Mouse (Mus musculus) testis, postnatal 10 days (tissue): ENCODE data around the gene Urod.

Experiments
- DNase-seq: peaks from one replicate; pipeline ENCODE4 v3.0.0; 2021; ENCODE audit warnings: low spot score

Gene Urod

DNA sequence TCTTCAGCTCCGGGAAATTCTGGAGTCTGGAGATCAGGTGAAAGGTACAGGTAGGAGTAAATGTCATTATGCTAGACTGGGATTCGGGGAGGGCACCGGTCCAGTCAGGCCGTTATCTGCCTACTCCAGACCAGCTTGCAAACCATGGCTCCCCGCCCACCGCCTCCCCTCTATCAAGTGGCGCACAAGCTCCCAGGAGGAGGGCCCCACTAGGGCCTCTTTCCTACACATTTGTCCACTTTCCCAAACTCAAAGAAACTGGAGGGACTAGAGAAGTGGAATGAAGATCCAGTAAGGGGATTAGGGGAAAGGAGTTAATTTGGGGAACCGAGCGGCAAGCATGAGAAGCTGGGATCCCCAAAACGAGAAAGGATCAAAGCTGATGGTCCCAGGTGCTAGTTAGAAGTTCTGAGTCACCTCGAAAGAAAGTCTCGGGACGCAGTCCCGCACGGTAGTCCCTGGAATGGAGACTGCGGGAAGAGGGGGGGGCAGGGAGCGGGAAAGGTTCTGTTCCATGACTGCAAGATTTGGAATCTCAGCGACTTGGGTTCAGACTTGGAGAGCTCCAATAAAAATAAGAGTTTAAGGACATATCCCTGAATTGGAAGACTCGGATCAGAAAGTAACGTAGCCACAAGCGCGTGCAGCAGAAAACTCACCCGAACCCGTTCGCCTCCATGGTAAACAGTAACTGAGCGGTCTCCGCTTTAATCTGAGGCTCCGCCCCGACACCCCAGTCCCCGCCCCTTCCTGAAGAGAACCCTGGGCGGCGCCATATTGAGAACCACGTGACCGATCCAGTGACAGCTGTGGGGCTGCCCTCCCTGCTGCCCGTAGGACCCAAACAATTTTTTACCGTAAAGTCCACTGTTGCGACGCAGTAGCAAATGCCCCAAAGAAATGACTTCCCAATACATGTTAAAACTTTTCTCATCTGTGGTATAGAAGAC is at the start of gene Urod:
Gene Urod, minus strand, starts transcription at position 742 of the 950 bp plus-strand sequence.
- peak; percentile 97 for DNase-seq

DNA sequence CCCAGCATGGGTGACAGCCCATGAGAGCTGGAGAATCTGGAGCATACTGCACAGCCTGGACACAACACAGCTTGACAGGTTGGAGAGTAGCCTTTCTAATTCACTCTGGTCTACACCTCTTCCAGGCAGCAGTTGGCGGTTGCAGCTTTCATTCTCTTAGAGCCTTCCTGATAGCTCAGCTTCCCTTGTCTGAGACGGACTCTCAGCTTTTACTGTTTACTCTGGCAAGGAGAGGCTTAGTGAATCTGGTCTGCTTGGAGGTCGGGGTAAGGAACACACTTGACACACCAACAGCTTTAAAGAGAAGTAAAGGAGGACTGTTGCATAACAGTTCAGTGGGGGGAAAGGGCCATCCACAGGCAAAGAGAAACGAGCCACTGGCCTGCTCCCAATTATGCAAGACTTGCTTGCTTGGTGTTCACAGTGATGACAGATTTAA is 47.1 kb upstream of the Urod start:
- DNase-seq = no peak

DNA sequence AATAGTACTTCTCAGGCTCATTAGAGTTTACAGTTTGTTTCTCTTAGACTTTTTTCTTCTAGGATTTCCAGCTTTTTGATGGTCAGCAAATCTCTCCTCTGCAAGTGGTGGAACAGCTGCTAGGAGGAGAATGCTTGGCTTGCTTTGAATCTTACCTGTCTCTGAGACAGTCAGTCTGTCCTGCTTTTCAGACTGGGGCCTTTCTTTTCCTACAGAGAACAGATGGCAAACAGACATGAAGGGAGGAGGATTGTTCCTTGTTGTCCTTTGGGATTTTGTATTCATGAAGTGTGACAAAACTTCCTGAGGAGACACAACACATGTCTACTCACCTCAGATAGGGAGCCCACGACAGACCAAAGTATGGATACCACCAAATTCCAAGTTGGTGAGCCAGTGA is 46.6 kb upstream of the Urod start:
- DNase-seq = no peak

GRCm38 (mm10) chr4:117039925-117040687 is 45.9 kb upstream of the Urod start:
- DNase-seq = no peak

- no peak for DNase-seq
Observed at GRCm38 (mm10) chr4:117031105-117031504, 36.9 kb upstream of the Urod start.

GRCm38 (mm10) chr4:117023469-117023868 is 29.3 kb upstream of the Urod start:
- no peak for DNase-seq

- DNase-seq = peak; percentile 91
Observed at GRCm38 (mm10) chr4:117019206-117020134, 25.3 kb upstream of the Urod start, which contains the start of gene Eif2b3. Gene Eif2b3, plus strand, starts transcription at chr4:117019402.

GRCm38 (mm10) chr4:117018327-117018726 is 24.1 kb upstream of the Urod start:
- DNase-seq = no peak

DNA sequence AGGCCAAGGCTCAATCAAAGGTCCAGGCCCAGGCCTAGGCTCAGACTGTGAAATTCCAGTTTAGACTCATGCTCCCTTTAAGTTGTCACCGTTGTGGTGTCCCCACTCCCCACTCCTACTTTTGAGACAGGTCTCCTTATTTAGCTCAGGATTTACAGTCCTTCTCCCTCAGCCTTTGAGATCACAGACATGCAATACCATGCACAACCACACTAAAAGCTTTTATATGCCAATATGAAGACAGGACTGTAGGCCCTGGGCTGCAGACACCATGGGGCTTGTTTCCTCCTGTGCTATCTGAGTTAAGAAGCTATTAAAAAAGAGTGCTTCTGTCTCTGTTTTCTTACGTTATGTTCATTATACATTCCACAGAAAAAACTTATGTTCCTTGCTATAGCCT is 23.5 kb upstream of the Urod start:
- DNase-seq = no peak

- no peak for DNase-seq
Observed at GRCm38 (mm10) chr4:117014901-117015415, 20.7 kb upstream of the Urod start.

DNA sequence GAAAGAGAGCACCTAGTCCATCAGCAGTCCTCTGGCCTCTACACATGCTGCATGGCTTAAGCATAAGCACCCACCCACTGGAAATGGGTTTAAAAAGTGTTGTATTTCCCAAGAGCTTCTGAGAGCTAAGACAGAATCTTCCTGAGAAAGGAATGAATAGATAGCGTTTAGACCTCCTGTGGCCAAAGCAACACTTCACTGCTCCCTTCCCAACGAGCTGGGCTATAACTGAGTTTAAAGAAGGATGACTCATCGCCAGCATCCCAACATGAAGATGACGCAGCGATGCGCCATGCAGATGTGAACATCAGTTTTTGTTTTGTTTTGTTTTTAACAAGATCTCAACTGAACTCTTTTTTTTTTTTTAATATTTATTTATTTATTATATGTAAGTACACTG is 19.4 kb upstream of the Urod start:
- DNase-seq = no peak

DNA sequence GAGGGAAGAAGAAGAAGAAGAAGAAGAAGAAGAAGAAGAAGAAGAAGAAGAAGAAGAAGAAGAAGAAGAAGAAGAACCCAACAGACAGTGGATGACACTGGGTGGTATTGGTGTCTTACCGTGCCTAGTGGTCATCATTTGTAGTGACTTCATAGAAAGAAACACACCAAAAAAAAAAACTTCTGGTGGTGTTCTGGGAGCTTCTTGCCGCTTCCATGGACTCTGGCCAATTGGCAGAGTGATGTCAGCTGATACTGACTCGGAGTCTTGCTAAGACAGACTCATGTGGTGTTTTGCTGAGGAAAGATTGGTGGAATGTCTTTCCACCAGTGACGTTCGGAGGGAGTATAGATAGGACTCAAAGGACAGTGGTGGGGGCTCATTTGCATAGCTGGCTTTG is 16.0 kb upstream of the Urod start:
- no peak for DNase-seq

GRCm38 (mm10) chr4:117007058-117007457 is 12.8 kb upstream of the Urod start:
- DNase-seq = no peak

DNA sequence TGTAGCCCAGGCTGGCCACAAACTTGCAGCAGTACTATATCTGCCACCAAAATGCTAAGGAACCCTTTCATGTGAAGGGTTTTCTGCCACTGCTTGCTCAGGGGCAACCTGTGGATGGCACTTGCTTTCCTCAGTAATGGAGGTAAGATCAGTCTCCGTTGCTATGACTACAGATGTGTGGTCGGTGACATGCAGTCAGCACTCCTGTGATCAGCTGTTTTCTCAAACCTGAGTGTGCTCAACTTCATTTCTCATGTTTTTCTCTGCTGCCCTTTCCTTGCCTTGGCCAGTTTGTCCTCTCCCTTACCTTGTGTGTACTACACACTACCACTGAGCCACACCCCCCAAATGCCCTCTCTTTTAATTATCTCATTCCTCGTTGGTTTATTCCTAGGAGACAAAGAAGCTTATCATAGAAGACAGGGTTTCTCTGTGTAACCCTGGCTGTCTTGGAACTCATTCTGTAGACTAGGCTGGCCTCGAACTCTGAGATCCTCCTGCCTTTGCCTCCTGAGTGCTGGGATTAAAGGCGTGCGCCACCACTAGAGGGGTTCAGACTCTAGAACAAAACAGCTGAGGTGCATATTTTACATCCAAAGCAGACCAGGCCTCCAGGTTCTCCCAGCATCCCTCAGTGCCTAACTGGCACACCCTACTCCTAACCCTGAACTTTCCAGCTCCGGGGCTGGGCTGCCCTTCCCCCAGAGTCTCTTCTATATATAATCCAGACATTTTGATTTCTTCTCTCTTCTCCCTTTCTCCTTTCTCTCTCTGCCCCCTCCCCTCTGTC is 11.6 kb upstream of the Urod start:
- no peak for DNase-seq

GRCm38 (mm10) chr4:117004649-117005048 is 10.4 kb upstream of the Urod start:
- DNase-seq = no peak

GRCm38 (mm10) chr4:117002543-117003521 is 8.6 kb upstream of the Urod start:
- peak; percentile 74 for DNase-seq

DNA sequence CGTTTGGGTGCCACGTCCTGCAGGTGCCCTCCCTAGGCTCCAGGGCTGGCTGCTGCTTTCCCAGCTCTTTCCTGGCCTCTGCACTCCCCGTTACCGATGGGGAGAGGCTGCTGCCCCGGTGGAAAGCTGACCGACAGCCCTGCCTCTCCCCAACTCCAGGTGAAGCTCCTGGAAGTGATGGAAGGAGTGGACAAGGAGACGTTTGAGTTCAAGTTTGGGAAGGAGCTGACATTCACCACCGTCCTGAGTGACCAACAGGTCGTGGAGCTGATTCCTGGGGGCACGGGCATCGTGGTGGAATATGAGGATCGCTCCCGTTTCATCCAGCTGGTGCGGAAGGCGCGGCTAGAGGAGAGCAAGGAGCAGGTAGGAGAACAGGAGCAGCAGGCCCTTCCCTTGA is 7.7 kb upstream of the Urod start:
- no peak for DNase-seq

- DNase-seq = no peak
Observed at GRCm38 (mm10) chr4:116999513-117000154, 5.4 kb upstream of the Urod start.

DNA sequence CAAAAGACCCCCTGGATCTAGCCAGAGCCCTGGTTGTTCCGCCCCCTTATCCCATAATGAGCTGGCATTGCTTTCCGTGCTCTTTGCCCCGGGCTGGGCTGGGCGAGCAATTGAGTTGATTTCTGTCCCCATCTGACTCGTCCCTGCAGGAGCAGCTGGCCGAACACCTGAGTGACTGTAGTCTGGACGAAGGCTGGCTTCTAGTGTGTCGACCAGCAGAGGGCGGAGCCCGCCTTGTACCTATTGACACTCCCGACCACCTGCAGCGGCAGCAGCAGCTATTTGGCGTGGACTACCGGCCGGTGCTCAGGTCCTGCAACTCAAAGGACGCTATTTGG is 1.6 kb upstream of the Urod start:
- peak; percentile 65 for DNase-seq
